Comparison of ENCODE assay signal across 9 mouse cellular contexts in genomic region chr10:93144579-93144978, GRCm38 (mm10). TPM values are rescaled to one million over a fixed set of nuclear protein-coding genes. Genes with fewer than 3 reads are reported as not detected.
DNase-seq lines count a peak whose midpoint lies in the region; ATAC-seq lines count a peak whose summit lies in the region.
"Had no signal": no experiment of that assay in that cellular context is flagged by ENCODE, and none has a peak within 500 bp of the region (broad histone marks: within the 10 kb centered on the region; RNA-seq: fewer than 3 reads in every experiment).

No protein-coding gene starts in this region.

- 0 out of 4 replicates have a peak, but pooled peaks have one; percentile 6 to 14 for ATAC-seq in hematopoietic stem cell, adult 5-6 weeks (replicated peaks in 1 of 2; ENCODE audit: insufficient read depth in 1 of 2, low FRiP score in 2 of 2, low TSS enrichment in 1 of 2, low read depth in 1 of 2, poor library complexity in 2 of 2, severe bottlenecking in 2 of 2)
- ATAC-seq in megakaryocyte, adult 5-6 weeks (ENCODE audit: poor library complexity, severe bottlenecking): peak; percentile 15; the same call in 1 of the 2 replicates
- ATAC-seq: forebrain, embryonic 16.5 days had no signal

- peak; percentile 70 for DNase-seq in thymus, postnatal 0 days (ENCODE audit: low spot score)
- DNase-seq in thymus, postnatal 25 days: no peak
- no peak for DNase-seq in kidney, adult 18-20 months
- no peak for DNase-seq in heart, adult 9 months (ENCODE audit: low spot score in 2 of 2)
- DNase-seq in right cerebral cortex, adult 2 months (ENCODE audit: low spot score in 2 of 2): no peak
- DNase-seq: cerebellum, adult 11-12 months had no signal

RNA-seq across cellular contexts. Expression of gene Cdk17, which starts 16.1 kb away (rescaled TPM):
- 46.3 and 55.3 TPM in 2 replicates for polyA plus RNA-seq in thymus, postnatal 0 days (2015; fragmentation: Nextera tagmentation; extraction: Ambion mirVana)
- 131 and 146 TPM in 2 replicates for total RNA-seq in hematopoietic stem cell, adult 5-6 weeks (2017)
- total RNA-seq in megakaryocyte, adult 5-6 weeks (2015): 33.0 and 36.3 TPM in 2 replicates
- total RNA-seq in megakaryocyte, adult 5-6 weeks (2017): 36.5 and 41.5 TPM in 2 replicates
